Mouse (Mus musculus) cortical plate, adult 2 months (tissue): ENCODE results near the gene Gale.

Experiments used
- CTCF ChIP-seq: fragments of 200-500 bp; IDR thresholded peaks from 2 replicates; pipeline ENCODE4 v1.5.1; 2011; ENCODE audit warnings: mild to moderate bottlenecking, control low read depth, low read length; ENCODE audit not compliant: insufficient read depth; ENCODE audit errors: extremely low read depth
- POLR2A ChIP-seq: fragments of 200-500 bp; IDR thresholded peaks from 2 replicates; pipeline ENCODE4 v1.6.1; 2011; ENCODE audit warnings: mild to moderate bottlenecking, low read length, control low read depth; ENCODE audit not compliant: insufficient read depth; ENCODE audit errors: extremely low read depth

GRCm38 (mm10) chr4:135972556-135972906 is 9.0 kb downstream of the Gale start, which contains the start of gene Lypla2:
- TF ChIP-seq POLR2A (0 out of 2 replicates have a peak, but pooled peaks have one; percentile 70), CTCF (no peak)
